Mouse (Mus musculus): ENCODE measurements around the gene Kri1. TPM values are rescaled to one million over a fixed set of nuclear protein-coding genes. Genes with fewer than 3 reads are reported as not detected.

The Kri1 gene
- total and polyA plus RNA-seq, 2 experiments from 2014 or later, result 11.9 to 27.6 TPM

- no peak overlapping the region for H3K9ac ChIP-seq
- no peaks in the 10 kb centered on the region for H3K4me1 ChIP-seq (ENCODE audit: insufficient read depth)
- H3K9me3 ChIP-seq (ENCODE audit: low read length), result no peaks in the 10 kb centered on the region
- H3K4me2 ChIP-seq (ENCODE audit: low read depth), result no peak overlapping the region
- peaks cover 2% of the 10 kb centered on the region for H3K27me3 ChIP-seq (ENCODE audit: insufficient read depth, low read length)
- ATAC-seq (no peak), DNase-seq (no peak)
- H3K4me3 ChIP-seq (ENCODE audit: low read depth, low read length), result no peak overlapping the region
- no peak overlapping the region for H3K27ac ChIP-seq (ENCODE audit: low read depth, low read length)
- H3K36me3 ChIP-seq (ENCODE audit: insufficient read depth), result no peaks in the 10 kb centered on the region
- TF ChIP-seq CTCF (IDR thresholded peaks at IDR 0.05; ENCODE audit: low read depth), result no peak
These were observed 33.1 kb downstream of the Kri1 start for GRCm38 (mm10) chr9:21254690-21255089.

GRCm38 (mm10) chr9:21251116-21251735 is 36.5 kb downstream of the Kri1 start:
- Histone ChIP-seq H3K9ac (no peak overlapping the region), H3K4me3 (ENCODE audit: low read depth, low read length) (no peak overlapping the region), H3K4me2 (ENCODE audit: low read depth) (no peak overlapping the region), H3K27me3 (ENCODE audit: insufficient read depth, low read length) (peaks cover 31% of the 10 kb centered on the region), H3K9me3 (ENCODE audit: low read length) (no peaks in the 10 kb centered on the region), H3K36me3 (ENCODE audit: insufficient read depth) (no peaks in the 10 kb centered on the region), H3K4me1 (ENCODE audit: insufficient read depth) (no peaks in the 10 kb centered on the region), H3K27ac (ENCODE audit: low read depth, low read length) (no peak overlapping the region)
- ATAC-seq (no peak), DNase-seq (no peak)
- 76% methylated on average over 13 of the region's 13 CpGs for WGBS
- no peak for TF ChIP-seq CTCF (IDR thresholded peaks at IDR 0.05; ENCODE audit: low read depth)

GRCm38 (mm10) chr9:21250509-21250908 is 37.3 kb downstream of the Kri1 start:
- H3K9me3 ChIP-seq (ENCODE audit: low read length), result no peaks in the 10 kb centered on the region
- no peak for ATAC-seq
- peaks cover 38% of the 10 kb centered on the region for H3K27me3 ChIP-seq (ENCODE audit: insufficient read depth, low read length)
- no peak overlapping the region for H3K9ac ChIP-seq
- no peaks in the 10 kb centered on the region for H3K36me3 ChIP-seq (ENCODE audit: insufficient read depth)
- no peaks in the 10 kb centered on the region for H3K4me1 ChIP-seq (ENCODE audit: insufficient read depth)
- DNase-seq, result no peak
- WGBS, result 36% methylated on average over 2 of the region's 2 CpGs
- no peak overlapping the region for H3K4me3 ChIP-seq (ENCODE audit: low read depth, low read length)
- H3K4me2 ChIP-seq (ENCODE audit: low read depth), result no peak overlapping the region
- TF ChIP-seq CTCF (IDR thresholded peaks at IDR 0.05; ENCODE audit: low read depth), result no peak
- H3K27ac ChIP-seq (ENCODE audit: low read depth, low read length), result no peak overlapping the region

- Histone ChIP-seq H3K4me2 (ENCODE audit: low read depth) (no peak overlapping the region), H3K9ac (no peak overlapping the region), H3K27ac (ENCODE audit: low read depth, low read length) (no peak overlapping the region), H3K27me3 (ENCODE audit: insufficient read depth, low read length) (peaks cover 44% of the 10 kb centered on the region), H3K4me1 (ENCODE audit: insufficient read depth) (no peaks in the 10 kb centered on the region), H3K9me3 (ENCODE audit: low read length) (no peaks in the 10 kb centered on the region), H3K36me3 (ENCODE audit: insufficient read depth) (no peaks in the 10 kb centered on the region), H3K4me3 (ENCODE audit: low read depth, low read length) (no peak overlapping the region)
- DNase-seq, result no peak
- no peak for ATAC-seq
- 45% methylated on average over 17 of the region's 17 CpGs for WGBS
- TF ChIP-seq CTCF (IDR thresholded peaks at IDR 0.05; ENCODE audit: low read depth), result no peak
These were observed 37.9 kb downstream of the Kri1 start for GRCm38 (mm10) chr9:21249629-21250508.

GRCm38 (mm10) chr9:21248326-21248725 is 39.4 kb downstream of the Kri1 start, which contains the start of gene S1pr5:
S1pr5 (minus strand) TSS chr9:21248443.
- Histone ChIP-seq H3K27ac (ENCODE audit: low read depth, low read length) (no peak within 1 kb of the TSS), H3K27me3 (ENCODE audit: insufficient read depth, low read length) (peaks cover 49% of the 10 kb centered on the region), H3K9ac (no peak within 1 kb of the TSS), H3K4me2 (ENCODE audit: low read depth) (no peak within 1 kb of the TSS), H3K4me1 (ENCODE audit: insufficient read depth) (no peaks in the 10 kb centered on the region), H3K36me3 (ENCODE audit: insufficient read depth) (no peaks in the 10 kb centered on the region), H3K4me3 (ENCODE audit: low read depth, low read length) (no peak within 1 kb of the TSS), H3K9me3 (ENCODE audit: low read length) (no peaks in the 10 kb centered on the region)
- 2% methylated on average over 30 of the region's 30 CpGs for WGBS
- DNase-seq (no peak), ATAC-seq (no peak)
- no peak for TF ChIP-seq CTCF (IDR thresholded peaks at IDR 0.05; ENCODE audit: low read depth)

- TF ChIP-seq CTCF (IDR thresholded peaks at IDR 0.05; ENCODE audit: low read depth), result no peak
- no peak for ATAC-seq
- WGBS, result 77% methylated on average over 1 of the region's 1 CpGs
These were observed 41.4 kb downstream of the Kri1 start for GRCm38 (mm10) chr9:21246342-21246741.

GRCm38 (mm10) chr9:21245113-21245487 is 42.7 kb downstream of the Kri1 start:
- H3K9me3 ChIP-seq (ENCODE audit: low read length), result no peaks in the 10 kb centered on the region
- H3K4me2 ChIP-seq (ENCODE audit: low read depth), result peak overlapping the region; percentile 77
- H3K4me3 ChIP-seq (ENCODE audit: low read depth, low read length), result peak overlapping the region; percentile 49
- no peak for TF ChIP-seq CTCF (IDR thresholded peaks at IDR 0.05; ENCODE audit: low read depth)
- no peak overlapping the region for H3K27ac ChIP-seq (ENCODE audit: low read depth, low read length)
- no peak for DNase-seq
- no peaks in the 10 kb centered on the region for H3K36me3 ChIP-seq (ENCODE audit: insufficient read depth)
- H3K4me1 ChIP-seq (ENCODE audit: insufficient read depth), result no peaks in the 10 kb centered on the region
- peaks cover 52% of the 10 kb centered on the region for H3K27me3 ChIP-seq (ENCODE audit: insufficient read depth, low read length)
- ATAC-seq, result no peak
- peak overlapping the region; percentile 62 for H3K9ac ChIP-seq
- WGBS, result 2% methylated on average over 16 of the region's 16 CpGs

More at GRCm38 (mm10) chr9:21246342-21246741, 41.4 kb downstream of the Kri1 start:
- DNase-seq, result no peak
- Histone ChIP-seq H3K9ac (no peak overlapping the region), H3K27ac (ENCODE audit: low read depth, low read length) (no peak overlapping the region), H3K4me1 (ENCODE audit: insufficient read depth) (no peaks in the 10 kb centered on the region), H3K4me3 (ENCODE audit: low read depth, low read length) (no peak overlapping the region), H3K4me2 (ENCODE audit: low read depth) (no peak overlapping the region), H3K9me3 (ENCODE audit: low read length) (no peaks in the 10 kb centered on the region), H3K36me3 (ENCODE audit: insufficient read depth) (no peaks in the 10 kb centered on the region), H3K27me3 (ENCODE audit: insufficient read depth, low read length) (peaks cover 52% of the 10 kb centered on the region)

Data from forebrain, postnatal 0 days (tissue).